Mouse (Mus musculus) spleen, adult 2 months (tissue): ENCODE data around the gene Dync1i1.

Experiments
- CTCF ChIP-seq: fragments of 200-500 bp; IDR thresholded peaks from 2 replicates; pipeline ENCODE4 v1.5.1; 2011; ENCODE audit warnings: mild to moderate bottlenecking, inconsistent platforms; ENCODE audit not compliant: insufficient read depth, insufficient read length, insufficient replicate concordance; ENCODE audit errors: extremely low read depth
- POLR2A ChIP-seq: fragments of 200-500 bp; IDR thresholded peaks from 2 replicates; pipeline ENCODE4 v1.6.1; 2011; ENCODE audit warnings: low read depth, low read length, inconsistent platforms

- TF ChIP-seq CTCF (no peak), POLR2A (no peak)
Measured at GRCm38 (mm10) chr6:5949812-5950392, 224.5 kb downstream of the Dync1i1 start.
